Mouse (Mus musculus) intestine, postnatal 0 days (tissue): Measurements from ENCODE around the gene Tcf7l1. TPM values are rescaled to one million over a fixed set of nuclear protein-coding genes. Genes with fewer than 3 reads are reported as not detected.

Experiments used
- ATAC-seq: fragments of 200-750 bp; cut with Nextera tagmentation; 2 replicates; pipeline ENCODE4 v1.8.0; 2017; ENCODE audit warnings: mild to moderate bottlenecking, moderate TSS enrichment, moderate library complexity
- H3K27ac ChIP-seq: fragments of 300-500 bp; sonication (generic); 2 replicates; pipeline ENCODE4 v1.5.1; 2014; ENCODE audit warnings: mild to moderate bottlenecking, low read depth, low read length, moderate library complexity
- H3K27me3 ChIP-seq: fragments of 300-500 bp; sonication (generic); replicated peaks from 2 replicates; pipeline ENCODE4 v1.6.1; 2014; ENCODE audit warnings: low read length, mixed read lengths; ENCODE audit not compliant: control insufficient read depth, insufficient read depth
- H3K36me3 ChIP-seq: fragments of 300-500 bp; sonication (generic); 2 replicates; pipeline ENCODE4 v1.6.1; 2014; ENCODE audit warnings: mild to moderate bottlenecking, moderate library complexity; ENCODE audit not compliant: control insufficient read depth, insufficient read depth
- H3K4me1 ChIP-seq: fragments of 300-500 bp; sonication (generic); replicated peaks from 2 replicates; pipeline ENCODE4 v1.6.1; 2014; ENCODE audit warnings: antibody characterized with exemption, low read length, mixed read lengths; ENCODE audit not compliant: control insufficient read depth, insufficient read depth
- H3K4me2 ChIP-seq: fragments of 300-500 bp; sonication (generic); replicated peaks from 2 replicates; pipeline ENCODE4 v1.6.1; 2014; ENCODE audit warnings: low read depth, mild to moderate bottlenecking, moderate library complexity
- H3K4me3 ChIP-seq: fragments of 300-500 bp; sonication (generic); 2 replicates; pipeline ENCODE4 v1.5.1; 2014; ENCODE audit warnings: low read depth, low read length
- H3K9ac ChIP-seq: fragments of 300-500 bp; sonication (generic); 2 replicates; pipeline ENCODE4 v1.6.1; 2014; ENCODE audit warnings: mild to moderate bottlenecking, low read depth, low read length
- H3K9me3 ChIP-seq: fragments of 300-500 bp; sonication (generic); 2 replicates; pipeline ENCODE4 v1.6.1; 2016; ENCODE audit warnings: mixed run types; ENCODE audit not compliant: control insufficient read depth
- CTCF ChIP-seq: sonication (generic); IDR thresholded peaks from 2 replicates; pipeline ENCODE4 v1.5.1; 2016; ENCODE audit warnings: low read depth, mild to moderate bottlenecking, control low read depth, antibody characterized with exemption, moderate library complexity
- WGBS: fragments of 180-500 bp; shearing (Covaris S2); extraction: QIAGEN DNeasy Blood & Tissue Kit; methylation state at CpG from one replicate; pipeline ENCODE4 v1.1.7; 2014; 5-methylcytosine and 5-hydroxymethylcytosine counted together
- polyA plus RNA-seq: library from polyadenylated mRNA; unstranded; fragments of >200 nt; fragmentation: Nextera tagmentation; extraction: Ambion mirVana; gene quantifications from 2 replicates; pipeline ENCODE4 v1.2.1, GENCODE M21; 2015

Gene Tcf7l1
- polyA plus RNA-seq, 1 experiment from 2014 or later = 6.8 TPM

GRCm38 (mm10) chr6:72710897-72711507 lies 78.1 kb downstream of the Tcf7l1 start:
- ATAC-seq = 0 out of 2 replicates have a peak, but pooled peaks have one; percentile 28
- Histone ChIP-seq H3K9me3 (no peaks in the 10 kb centered on the region), H3K4me2 (no peak overlapping the region), H3K4me1 (no peaks in the 10 kb centered on the region; the same call in 1 of the 2 replicates), H3K27ac (0 out of 2 replicates have a peak overlapping the region, but pooled peaks have one; percentile 50), H3K36me3 (no peaks in the 10 kb centered on the region), H3K4me3 (no peak overlapping the region), H3K27me3 (no peaks in the 10 kb centered on the region), H3K9ac (no peak overlapping the region)
- whole genome bisulfite sequencing = 42% methylated on average over 10 of the region's 10 CpGs
- TF ChIP-seq CTCF = no peak

GRCm38 (mm10) chr6:72699467-72700126 lies 89.5 kb downstream of the Tcf7l1 start:
- no peaks in the 10 kb centered on the region; the same call in 1 of the 2 replicates for H3K36me3 ChIP-seq
- TF ChIP-seq CTCF = no peak
- no peak for ATAC-seq
- 0 out of 2 replicates have a peak, but pooled peaks cover 12% of the 10 kb centered on the region for H3K4me1 ChIP-seq
- H3K27me3 ChIP-seq = no peaks in the 10 kb centered on the region
- WGBS = 66% methylated on average over 5 of the region's 5 CpGs
- H3K9ac ChIP-seq = no peak overlapping the region
- no peaks in the 10 kb centered on the region for H3K9me3 ChIP-seq
- H3K27ac ChIP-seq = no peak overlapping the region
- no peak overlapping the region for H3K4me2 ChIP-seq
- no peak overlapping the region for H3K4me3 ChIP-seq

GRCm38 (mm10) chr6:72698559-72698958 lies 90.5 kb downstream of the Tcf7l1 start:
- Histone ChIP-seq H3K4me1 (0 out of 2 replicates have a peak, but pooled peaks cover 12% of the 10 kb centered on the region), H3K9ac (no peak overlapping the region), H3K9me3 (no peaks in the 10 kb centered on the region), H3K27me3 (no peaks in the 10 kb centered on the region), H3K36me3 (no peaks in the 10 kb centered on the region; the same call in 1 of the 2 replicates), H3K4me2 (no peak overlapping the region), H3K4me3 (no peak overlapping the region), H3K27ac (no peak overlapping the region)
- no peak for TF ChIP-seq CTCF
- no peak for ATAC-seq
- 92% methylated on average over 5 of the region's 5 CpGs for WGBS

GRCm38 (mm10) chr6:72696601-72697335 lies 92.3 kb downstream of the Tcf7l1 start:
- Histone ChIP-seq H3K9me3 (no peaks in the 10 kb centered on the region), H3K27ac (no peak overlapping the region), H3K4me2 (no peak overlapping the region), H3K27me3 (no peaks in the 10 kb centered on the region), H3K9ac (no peak overlapping the region), H3K36me3 (no peaks in the 10 kb centered on the region; the same call in 1 of the 2 replicates), H3K4me1 (0 out of 2 replicates have a peak, but pooled peaks cover 12% of the 10 kb centered on the region), H3K4me3 (no peak overlapping the region)
- WGBS = 23% methylated on average over 11 of the region's 11 CpGs
- no peak for ATAC-seq
- no peak for TF ChIP-seq CTCF

- no peak overlapping the region for H3K4me3 ChIP-seq
- no peaks in the 10 kb centered on the region for H3K9me3 ChIP-seq
- no peak overlapping the region for H3K4me2 ChIP-seq
- H3K27ac ChIP-seq = no peak overlapping the region
- H3K9ac ChIP-seq = no peak overlapping the region
- H3K4me1 ChIP-seq = 0 out of 2 replicates have a peak, but pooled peaks cover 12% of the 10 kb centered on the region
- WGBS = 52% methylated on average over 10 of the region's 10 CpGs
- ATAC-seq = no peak
- no peaks in the 10 kb centered on the region for H3K27me3 ChIP-seq
- no peak for TF ChIP-seq CTCF
- H3K36me3 ChIP-seq = no peaks in the 10 kb centered on the region
Measured at GRCm38 (mm10) chr6:72694791-72695204, 94.3 kb downstream of the Tcf7l1 start.
